Mouse (Mus musculus) cerebellum, adult 9-10 months (tissue): Measurements from ENCODE around the gene Gldc.

Source experiments
- DNase-seq: peaks from one replicate; pipeline ENCODE4 v3.0.0; 2022

The Gldc gene

DNA sequence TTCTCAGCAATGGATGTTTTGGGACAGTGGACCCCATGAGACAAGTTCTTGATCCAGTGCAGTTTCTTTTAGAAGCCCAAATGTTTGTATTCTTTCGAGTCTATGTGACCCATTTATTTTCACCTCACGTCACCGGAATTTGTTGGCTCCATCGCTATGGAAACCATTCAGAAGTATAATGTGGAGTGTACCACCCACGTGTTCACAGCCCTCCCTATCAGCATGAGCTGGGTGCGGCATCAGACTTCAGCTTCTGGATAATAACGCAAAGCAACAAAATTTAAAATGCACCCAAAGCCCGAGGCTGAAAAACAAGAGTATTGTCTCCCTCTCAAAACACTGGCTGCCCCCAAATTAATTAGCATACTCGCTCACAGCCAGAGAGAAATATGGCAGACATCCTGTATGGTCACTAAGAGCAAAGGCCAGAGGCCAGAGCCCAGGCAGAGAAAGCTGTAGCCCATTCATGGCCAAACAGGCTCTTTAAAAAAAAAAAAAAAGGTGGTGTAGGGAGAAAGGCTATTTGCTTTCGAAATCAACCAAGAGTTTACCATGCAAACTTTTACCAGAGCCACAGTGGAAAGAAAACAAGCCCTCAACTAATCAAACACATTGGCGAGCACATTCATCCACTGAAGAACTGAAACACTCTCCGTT is 18.1 kb downstream of the Gldc start:
- DNase-seq, result no peak

- DNase-seq, result no peak
Measured at GRCm38 (mm10) chr19:30153729-30154128, 21.5 kb downstream of the Gldc start.

DNA sequence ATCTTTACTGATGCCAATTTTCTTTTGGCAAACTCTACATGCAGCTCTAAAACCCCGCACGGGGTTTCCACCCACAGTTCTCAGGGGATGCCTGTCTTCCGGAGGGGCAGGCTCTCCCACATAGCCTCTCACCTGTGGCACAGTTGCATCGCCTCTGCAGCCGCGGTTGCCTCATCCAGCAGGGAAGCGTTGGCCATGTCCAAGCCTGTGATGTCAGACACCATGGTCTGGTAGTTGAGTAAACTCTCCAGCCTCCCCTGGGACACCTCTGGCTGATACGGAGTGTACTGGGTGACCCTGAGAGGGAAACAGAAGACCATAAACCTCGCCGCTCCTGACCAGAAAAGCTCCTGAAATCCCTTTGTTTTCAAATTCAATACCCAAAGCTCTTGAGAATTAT is 23.9 kb downstream of the Gldc start:
- DNase-seq, result no peak

DNA sequence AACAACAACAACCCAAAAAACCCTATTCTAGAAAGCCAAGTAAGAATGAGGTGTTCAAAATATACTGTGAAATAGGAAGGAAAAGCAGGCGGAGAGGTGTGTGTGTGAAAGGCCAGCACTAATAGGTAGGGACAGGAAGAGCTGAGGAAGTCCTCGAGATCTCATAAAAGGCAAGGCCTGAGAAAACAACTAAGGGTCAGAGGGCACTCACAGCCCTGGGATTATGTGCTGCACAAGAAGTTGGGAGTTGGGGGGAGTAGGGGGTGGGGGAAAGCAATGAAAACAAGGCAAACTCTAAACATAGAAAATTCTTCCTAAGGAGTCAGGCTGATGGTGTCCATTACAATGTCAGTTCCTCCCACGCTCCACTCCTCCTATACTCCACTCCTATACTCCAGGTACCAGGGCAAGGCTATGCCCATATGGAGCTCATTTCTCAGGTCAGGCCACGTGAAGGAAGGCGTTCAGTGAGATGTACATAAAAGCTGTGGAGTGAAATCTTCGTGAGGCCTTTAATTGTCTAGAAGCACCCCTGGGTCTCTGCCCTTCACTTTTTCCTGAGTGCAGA is 25.9 kb downstream of the Gldc start:
- no peak for DNase-seq

DNA sequence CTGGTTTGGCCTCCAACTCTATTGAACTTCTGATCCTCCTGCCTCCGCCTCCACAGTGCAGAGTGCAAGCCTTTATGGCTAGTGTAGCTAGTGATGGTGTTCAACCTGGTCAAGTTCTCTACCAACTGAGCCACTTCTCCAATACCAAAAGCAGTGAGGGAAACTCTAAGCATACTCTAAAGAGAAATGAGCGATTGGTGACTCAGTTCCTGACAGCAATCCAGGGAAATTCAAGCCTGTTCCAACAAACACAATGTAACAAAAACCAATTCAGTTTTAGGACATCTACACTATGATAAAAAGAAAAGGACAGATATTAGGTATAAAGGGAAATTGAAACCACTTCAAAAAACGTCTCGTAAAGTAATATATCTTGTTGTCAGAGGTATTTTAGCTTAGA is 27.9 kb downstream of the Gldc start:
- no peak for DNase-seq

DNA sequence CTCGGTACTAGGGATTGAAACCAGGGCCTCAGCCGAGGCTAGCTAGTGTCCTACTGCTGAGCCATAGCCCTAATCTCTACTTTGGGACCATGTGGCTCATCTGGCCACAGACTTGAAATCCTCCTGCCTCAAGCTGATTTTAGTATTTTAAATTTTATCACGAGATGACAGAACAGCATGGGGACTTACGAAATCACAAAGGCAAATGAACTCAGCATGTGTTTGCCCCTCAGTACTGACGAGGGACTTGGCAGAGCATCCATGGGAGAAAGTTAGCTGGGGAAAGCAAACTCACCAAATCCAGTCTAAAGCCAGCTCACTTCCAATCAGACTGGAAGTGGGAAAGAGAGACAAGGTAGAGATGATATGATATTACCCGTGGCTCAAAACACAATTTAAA is 28.5 kb downstream of the Gldc start:
- no peak for DNase-seq

DNA sequence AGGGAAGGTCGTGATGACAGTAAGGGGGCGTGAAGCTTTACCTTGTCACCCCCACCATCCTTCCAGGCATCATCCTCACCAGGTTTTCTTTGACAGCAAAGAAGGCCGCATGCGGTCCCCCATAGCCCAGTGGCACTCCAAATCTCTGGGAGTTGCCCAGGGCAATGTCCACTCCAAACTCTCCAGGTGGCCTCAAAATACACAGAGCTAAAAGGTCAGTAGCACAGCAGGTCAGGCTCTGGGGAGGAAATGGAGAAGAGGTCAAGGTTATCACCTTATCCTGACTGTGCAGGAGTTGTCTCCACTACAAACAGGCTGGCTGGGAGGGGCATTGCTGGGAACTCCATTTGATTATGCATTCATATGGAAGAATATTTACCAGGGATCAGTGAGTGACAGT is 30.1 kb downstream of the Gldc start:
- DNase-seq, result no peak

- DNase-seq, result no peak
Measured at GRCm38 (mm10) chr19:30136308-30136707, 38.9 kb downstream of the Gldc start.

DNA sequence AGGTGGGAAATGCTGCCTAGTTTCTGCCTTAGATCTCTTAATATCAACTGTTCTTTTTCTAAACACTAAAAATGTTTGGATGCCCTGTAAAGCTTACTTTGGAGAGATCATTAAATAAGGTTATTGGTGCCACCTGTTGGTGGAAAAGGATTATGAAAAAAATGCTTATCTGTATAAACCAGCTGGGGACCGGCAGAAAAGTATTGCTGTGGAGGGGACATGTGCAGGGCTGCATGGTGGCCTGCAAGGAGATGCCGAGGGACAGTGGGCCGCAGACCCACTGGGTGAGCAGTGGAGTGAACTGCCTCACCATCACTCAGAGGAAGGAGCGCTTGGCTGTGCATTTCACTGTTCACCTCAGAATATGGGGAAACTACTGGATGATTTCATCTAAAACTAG is 47.1 kb downstream of the Gldc start:
- DNase-seq, result no peak

GRCm38 (mm10) chr19:30125670-30126059 is 49.6 kb downstream of the Gldc start:
- DNase-seq, result no peak

DNA sequence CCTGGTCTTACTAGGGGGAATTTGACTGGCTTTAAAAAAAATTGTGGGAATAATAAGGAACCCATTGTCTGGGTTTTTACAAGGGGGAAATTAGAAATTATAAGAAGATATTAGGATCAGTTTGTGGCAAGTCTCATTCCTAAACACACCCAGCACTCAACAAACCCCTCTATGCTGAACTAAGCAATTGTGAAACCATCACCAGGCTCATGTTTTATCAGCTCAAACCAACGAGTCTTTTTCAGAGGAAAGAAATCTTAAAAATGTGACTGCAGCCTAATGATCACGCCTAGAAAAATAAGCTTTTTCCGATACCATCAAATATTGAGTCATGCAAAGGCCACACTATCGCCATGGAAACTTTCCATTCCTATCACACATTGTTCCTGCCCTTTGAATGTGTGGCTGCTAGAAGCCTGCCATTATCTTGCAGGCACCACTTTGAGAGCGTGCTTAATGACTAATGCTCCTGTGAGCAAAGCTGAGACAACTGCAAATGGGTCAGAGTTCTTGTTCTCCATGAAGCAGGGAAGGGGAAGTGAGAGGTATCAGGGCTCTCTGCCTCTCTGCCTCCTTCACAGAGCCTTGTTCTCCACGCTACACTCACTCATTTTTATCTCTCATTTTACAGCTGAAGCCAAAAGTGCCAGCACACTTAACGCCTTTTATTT is 50.1 kb downstream of the Gldc start:
- DNase-seq, result no peak

- DNase-seq, result no peak
Measured at GRCm38 (mm10) chr19:30118344-30119312, 56.6 kb downstream of the Gldc start.

DNA sequence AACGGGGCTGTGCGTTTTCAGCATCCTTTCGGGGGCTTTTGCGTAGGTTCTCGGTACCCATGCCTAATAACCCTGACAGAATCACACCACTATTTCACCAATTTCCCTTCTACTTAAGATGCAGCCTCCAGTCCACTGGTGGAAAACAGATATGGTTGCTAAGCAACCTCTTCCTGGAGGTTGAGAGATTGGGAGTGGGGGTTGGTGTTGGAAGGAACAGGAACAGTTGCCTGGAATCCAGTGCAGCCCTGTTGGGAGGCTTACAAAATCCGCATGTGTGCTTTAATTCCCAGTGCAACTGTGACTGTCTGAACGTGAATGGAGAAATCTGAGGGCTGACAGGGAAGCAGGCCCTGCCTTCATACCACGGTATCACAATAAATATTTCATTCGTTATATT is 57.5 kb downstream of the Gldc start:
- no peak for DNase-seq

DNA sequence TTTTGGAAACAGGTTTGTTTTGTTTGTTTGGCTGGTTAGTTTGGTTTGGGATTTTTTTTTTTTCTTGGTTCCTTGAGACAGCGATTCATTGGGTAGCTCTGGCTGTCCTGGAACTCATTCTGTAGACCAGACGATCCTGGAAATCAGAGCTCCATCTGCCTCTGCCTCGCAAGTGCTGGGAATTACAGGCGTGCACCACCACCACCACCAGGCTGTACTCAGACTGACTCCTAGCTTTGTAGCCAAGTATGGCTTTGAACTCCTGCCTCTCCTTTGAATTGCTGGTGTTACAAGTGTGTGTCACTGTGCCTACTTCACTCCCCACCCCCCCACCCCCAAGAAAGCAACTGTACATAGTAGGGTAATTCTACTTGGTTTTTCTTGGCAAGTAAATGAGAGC is 58.0 kb downstream of the Gldc start:
- no peak for DNase-seq

GRCm38 (mm10) chr19:30115606-30116005 is 59.6 kb downstream of the Gldc start:
- DNase-seq, result no peak

DNA sequence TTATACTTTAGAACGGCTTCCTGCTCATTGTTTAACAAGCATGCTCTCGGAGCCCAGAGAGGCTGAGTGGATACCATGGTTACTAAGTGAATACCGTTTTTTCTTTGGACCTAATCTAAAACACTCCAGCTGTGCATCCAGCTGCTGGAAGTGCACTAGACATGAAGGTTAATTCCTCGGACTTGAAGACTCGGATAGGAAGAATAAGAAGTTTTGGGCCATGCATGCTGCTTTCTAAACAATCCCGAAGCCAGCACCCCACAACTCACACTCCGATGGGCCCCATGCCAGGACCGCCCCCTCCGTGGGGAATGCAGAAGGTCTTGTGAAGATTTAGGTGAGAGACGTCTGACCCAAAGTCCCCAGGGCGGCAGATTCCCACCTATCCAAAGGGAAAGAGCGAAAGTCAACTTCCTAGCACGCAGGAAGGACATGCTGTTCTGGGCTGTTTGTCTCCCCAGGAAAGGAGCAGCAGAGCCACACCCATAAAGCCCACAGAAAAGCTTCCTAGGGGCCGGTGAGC is 60.2 kb downstream of the Gldc start:
- DNase-seq, result no peak

GRCm38 (mm10) chr19:30112961-30113688 is 62.1 kb downstream of the Gldc start:
- DNase-seq, result no peak

DNA sequence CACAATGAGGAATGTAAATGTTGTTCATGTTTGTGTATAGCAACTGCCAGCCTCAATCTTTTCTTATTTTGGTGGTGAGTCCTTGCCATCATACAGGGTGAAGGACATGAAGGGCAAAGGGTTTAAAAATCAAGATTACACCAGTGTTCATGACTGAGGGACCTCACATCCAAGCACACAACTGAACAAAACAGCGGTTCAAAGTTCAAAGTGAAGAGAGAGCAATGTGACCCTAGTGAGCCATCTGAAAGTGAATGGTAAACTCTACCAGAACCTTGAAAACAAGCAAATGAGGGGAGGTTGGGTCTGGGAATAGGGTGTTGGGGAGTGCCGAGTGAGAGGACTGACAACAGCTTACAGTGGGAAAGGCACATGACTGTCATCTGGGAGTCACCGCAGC is 63.8 kb downstream of the Gldc start:
- no peak for DNase-seq

DNA sequence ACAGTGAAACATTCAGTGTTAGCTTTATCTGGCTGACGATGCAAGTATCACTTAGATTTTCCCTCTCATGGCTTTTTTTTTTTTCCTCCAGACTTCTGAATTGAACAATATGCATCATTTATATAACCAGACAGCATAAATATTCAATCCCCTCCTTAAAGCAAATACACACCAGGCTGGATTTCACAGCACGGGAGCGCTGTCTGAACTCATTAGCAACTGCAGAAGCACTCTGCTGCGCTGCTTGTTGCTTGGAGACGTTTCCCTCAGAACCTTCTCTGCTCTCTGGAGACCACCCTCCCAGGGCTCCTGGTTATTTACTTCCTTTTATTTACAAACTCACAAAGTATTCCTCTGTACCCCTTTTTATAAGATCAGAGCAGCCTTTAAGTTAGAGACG is 66.1 kb downstream of the Gldc start:
- no peak for DNase-seq

GRCm38 (mm10) chr19:30108616-30109015 is 66.6 kb downstream of the Gldc start:
- DNase-seq, result no peak

DNA sequence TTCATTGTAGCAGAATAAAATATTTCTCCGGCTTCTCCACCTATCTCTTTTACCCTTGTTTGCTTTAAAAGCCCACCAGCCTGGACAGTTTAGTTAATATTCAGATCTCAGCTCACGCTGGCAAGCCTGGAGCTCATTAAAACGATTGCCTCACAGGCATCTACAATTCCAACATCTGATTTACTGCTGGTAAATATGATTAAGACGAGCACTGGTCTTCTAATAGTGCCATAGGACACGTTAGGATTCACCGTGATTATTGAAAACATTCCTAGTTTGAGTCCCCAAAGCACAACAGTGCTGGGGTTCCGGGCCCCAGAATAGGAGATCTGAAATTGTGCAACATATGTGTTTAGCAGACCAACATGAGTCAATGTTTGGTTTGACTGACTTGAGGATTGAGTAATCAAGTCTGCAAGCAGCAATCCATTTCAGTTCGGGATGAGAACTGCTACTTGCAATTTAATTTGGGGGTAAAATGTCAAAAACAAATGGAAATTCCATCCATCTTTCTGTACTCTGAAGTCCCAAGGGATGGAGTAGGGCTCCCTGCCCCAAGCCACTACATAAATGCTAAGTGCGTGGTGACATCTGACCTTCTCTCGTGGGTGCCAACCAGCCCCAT is 67.9 kb downstream of the Gldc start:
- no peak for DNase-seq
